Mouse (Mus musculus): ENCODE results near the gene Notch2.

GRCm38 (mm10) chr3:97993196-97993595 lies 20.1 kb upstream of the Notch2 start:
- TF ChIP-seq CTCF (IDR thresholded peaks at IDR 0.05) (no peak), EP300 (IDR thresholded peaks at IDR 0.05; ENCODE audit: insufficient read depth, low read depth, low read length) (no peak), POLR2A (IDR thresholded peaks at IDR 0.05; ENCODE audit: insufficient read depth, low read depth, low read length) (no peak)

All from heart, adult 2 months (tissue).